Mouse (Mus musculus) embryonic fibroblast, embryonic 13.5 days (primary cell): Measurements from ENCODE around the gene March2.
"Not testable (repeated sequence)": the region's sequence is repeated elsewhere in the genome, so short reads cannot be mapped to it uniquely, and the experiment has no call there.

Experiments used
- CTCF ChIP-seq: IDR thresholded peaks from 2 replicates; pipeline ENCODE4 v1.5.1; 2011; ENCODE audit warnings: mild to moderate bottlenecking, control low read depth, low read length, moderate library complexity, borderline replicate concordance; ENCODE audit not compliant: insufficient read depth
- POLR2A ChIP-seq: IDR thresholded peaks from 2 replicates; pipeline ENCODE4 v1.6.1; 2011; ENCODE audit warnings: low read depth, mild to moderate bottlenecking, control low read depth, low read length, moderate library complexity

GRCm38 (mm10) chr17:33732556-33733083 lies 14.2 kb upstream of the March2 start:
- not testable (repeated sequence) for TF ChIP-seq CTCF, POLR2A
